Mouse (Mus musculus) heart, embryonic 11.5 days (tissue): ENCODE data around the gene Sycp2l. TPM values are rescaled to one million over a fixed set of nuclear protein-coding genes. Genes with fewer than 3 reads are reported as not detected.
A peak's percentile ranks its signal among the peaks of the same experiment; 100 is the strongest.

Experiments used
- ATAC-seq: fragments of 200-750 bp; cut with Nextera tagmentation; replicated peaks from 2 replicates; pipeline ENCODE4 v1.8.0; 2017; ENCODE audit warnings: moderate library complexity; ENCODE audit not compliant: insufficient number of reproducible peaks, low FRiP score, low TSS enrichment
- H3K27ac ChIP-seq: fragments of 300-500 bp; sonication (generic); 2 replicates; pipeline ENCODE4 v1.5.1; 2014; ENCODE audit warnings: mild to moderate bottlenecking, low read depth, low read length
- H3K27me3 ChIP-seq: fragments of 300-500 bp; sonication (generic); 2 replicates; pipeline ENCODE4 v1.6.1; 2014; ENCODE audit warnings: mild to moderate bottlenecking, low read length, mixed read lengths; ENCODE audit not compliant: control insufficient read depth, insufficient read depth
- H3K36me3 ChIP-seq: fragments of 300-500 bp; sonication (generic); 2 replicates; pipeline ENCODE4 v1.6.1; 2014; ENCODE audit warnings: mild to moderate bottlenecking, low read length, moderate library complexity, mixed read lengths; ENCODE audit not compliant: control insufficient read depth, insufficient read depth
- H3K4me1 ChIP-seq: fragments of 300-500 bp; sonication (generic); 2 replicates; pipeline ENCODE4 v1.6.1; 2014; ENCODE audit warnings: low read length; ENCODE audit not compliant: control insufficient read depth, insufficient read depth
- H3K4me2 ChIP-seq: fragments of 300-500 bp; sonication (generic); 2 replicates; pipeline ENCODE4 v1.6.1; 2014; ENCODE audit warnings: mild to moderate bottlenecking, moderate library complexity
- H3K4me3 ChIP-seq: fragments of 300-500 bp; sonication (generic); 2 replicates; pipeline ENCODE4 v1.5.1; 2014; ENCODE audit warnings: low read depth, low read length
- H3K9ac ChIP-seq: fragments of 300-500 bp; sonication (generic); 2 replicates; pipeline ENCODE4 v1.6.1; 2014; ENCODE audit warnings: mild to moderate bottlenecking, low read depth, low read length, moderate library complexity
- H3K9me3 ChIP-seq: fragments of 300-500 bp; sonication (generic); replicated peaks from 2 replicates; pipeline ENCODE4 v1.6.1; 2016; ENCODE audit warnings: low read length; ENCODE audit not compliant: control insufficient read depth
- WGBS: fragments of 180-500 bp; shearing (Covaris S2); extraction: QIAGEN DNeasy Blood & Tissue Kit; methylation state at CpG from one replicate; pipeline ENCODE4 v1.1.7; 2014; ENCODE audit not compliant: insufficient replicate concordance; 5-methylcytosine and 5-hydroxymethylcytosine counted together
- polyA plus RNA-seq: library from polyadenylated mRNA; unstranded; fragments of >200 nt; fragmentation: Nextera tagmentation; extraction: Ambion mirVana; gene quantifications from 2 replicates; pipeline ENCODE4 v1.2.1, GENCODE M21; 2014

The Sycp2l gene
- polyA plus RNA-seq = not detected in 2 replicates

DNA sequence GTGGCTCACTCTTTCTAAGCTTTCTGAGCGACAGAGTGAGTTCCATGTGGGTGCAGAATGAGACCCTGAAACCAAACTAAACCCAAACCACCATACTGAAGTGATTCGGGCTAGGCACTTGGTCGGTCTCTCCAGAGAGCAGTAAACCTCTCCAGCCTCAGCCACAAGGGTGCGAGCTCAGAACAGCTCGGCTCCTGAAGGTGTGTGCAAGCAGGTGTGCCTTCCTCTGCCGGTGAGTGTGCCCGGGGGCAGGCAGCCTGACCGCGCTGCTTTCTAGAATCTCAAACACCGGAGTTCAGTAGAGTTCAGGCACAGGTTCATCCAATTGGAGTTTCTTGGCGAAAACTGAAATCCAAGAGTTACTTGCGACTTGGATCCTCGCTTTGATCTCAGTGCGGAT lies at the start of gene Sycp2l:
Sycp2l (plus strand) TSS at position 368 of the 400 bp plus-strand sequence.
- ATAC-seq = no peak
- Histone ChIP-seq H3K4me3 (peak within 1 kb of the TSS; percentile 23; the same call in 1 of the 2 replicates), H3K4me2 (peak within 1 kb of the TSS; percentile 48)

GRCm38 (mm10) chr13:41067618-41068017 lies 46.5 kb upstream of the Sycp2l start:
- no peak overlapping the region for H3K4me3 ChIP-seq
- no peaks in the 10 kb centered on the region for H3K9me3 ChIP-seq
- H3K4me2 ChIP-seq = no peak overlapping the region
- H3K36me3 ChIP-seq = no peaks in the 10 kb centered on the region
- no peak overlapping the region for H3K27ac ChIP-seq
- H3K9ac ChIP-seq = no peak overlapping the region
- H3K27me3 ChIP-seq = no peaks in the 10 kb centered on the region
- no peak for ATAC-seq
- 90% methylated on average over 4 of the region's 4 CpGs for WGBS
- no peaks in the 10 kb centered on the region for H3K4me1 ChIP-seq

More for the DNA sequence above, at the start of gene Sycp2l:
- no peaks in the 10 kb centered on the region for H3K9me3 ChIP-seq
- no peaks in the 10 kb centered on the region for H3K4me1 ChIP-seq
- H3K27ac ChIP-seq = no peak within 1 kb of the TSS
- peaks cover 10% of the 10 kb centered on the region; the same call in 1 of the 2 replicates for H3K27me3 ChIP-seq
- no peak within 1 kb of the TSS for H3K9ac ChIP-seq
- no peaks in the 10 kb centered on the region for H3K36me3 ChIP-seq
- WGBS = 24% methylated on average over 14 of the region's 14 CpGs

DNA sequence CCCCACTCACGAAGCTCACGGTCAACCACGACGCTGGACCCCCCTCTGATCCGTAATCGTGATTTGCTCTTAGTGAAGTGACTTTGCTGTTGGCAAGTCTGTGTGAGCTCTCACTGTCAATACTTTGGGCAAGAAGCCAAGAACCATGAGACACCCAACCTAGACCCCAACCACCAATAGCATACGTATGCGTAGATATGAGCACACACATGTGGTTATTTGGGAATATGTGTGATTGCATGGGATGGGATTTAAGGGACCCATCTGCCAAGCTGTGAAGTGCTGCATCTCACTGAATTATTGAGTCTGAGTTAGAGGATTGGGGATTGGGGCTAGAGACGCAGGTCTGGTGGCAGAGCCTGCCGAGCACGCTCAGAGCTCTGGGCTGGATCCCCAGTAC lies 42.5 kb upstream of the Sycp2l start:
- no peaks in the 10 kb centered on the region for H3K4me1 ChIP-seq
- H3K27me3 ChIP-seq = no peaks in the 10 kb centered on the region
- no peak for ATAC-seq
- WGBS = 86% methylated on average over 11 of the region's 11 CpGs
- no peak overlapping the region for H3K27ac ChIP-seq
- no peak overlapping the region for H3K4me2 ChIP-seq
- H3K9me3 ChIP-seq = no peaks in the 10 kb centered on the region
- no peak overlapping the region for H3K9ac ChIP-seq
- H3K4me3 ChIP-seq = no peak overlapping the region
- H3K36me3 ChIP-seq = no peaks in the 10 kb centered on the region

GRCm38 (mm10) chr13:41073819-41074218 lies 40.3 kb upstream of the Sycp2l start:
- ATAC-seq = no peak
- WGBS = 82% methylated on average over 5 of the region's 5 CpGs

DNA sequence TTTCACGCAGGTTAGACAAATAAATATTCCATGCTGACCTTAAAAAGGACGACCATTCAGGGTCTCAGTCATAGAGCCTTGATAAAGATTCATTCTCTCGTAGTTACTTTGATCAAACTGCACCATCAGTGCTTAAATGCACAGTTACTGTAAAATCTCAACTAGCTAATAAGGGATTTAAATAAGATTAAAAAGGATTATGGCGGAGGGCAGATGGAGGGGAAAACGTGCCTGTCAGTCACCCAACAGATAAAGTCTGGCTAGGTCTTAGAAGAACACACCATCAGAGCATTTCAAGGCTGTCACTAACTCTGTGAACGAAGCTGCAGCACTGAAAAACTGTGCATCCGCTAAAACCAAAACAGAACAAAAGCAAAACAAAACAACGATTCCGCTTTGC lies 36.2 kb upstream of the Sycp2l start:
- peaks cover 11% of the 10 kb centered on the region for H3K27me3 ChIP-seq
- WGBS = 62% methylated on average over 9 of the region's 9 CpGs
- no peaks in the 10 kb centered on the region for H3K9me3 ChIP-seq
- H3K4me2 ChIP-seq = no peak overlapping the region
- ATAC-seq = no peak
- H3K4me1 ChIP-seq = peaks cover 3% of the 10 kb centered on the region; the same call in 1 of the 2 replicates
- H3K4me3 ChIP-seq = no peak overlapping the region
- H3K9ac ChIP-seq = no peak overlapping the region
- H3K36me3 ChIP-seq = no peaks in the 10 kb centered on the region
- H3K27ac ChIP-seq = no peak overlapping the region

More at GRCm38 (mm10) chr13:41073819-41074218, 40.3 kb upstream of the Sycp2l start:
- Histone ChIP-seq H3K4me3 (no peak overlapping the region), H3K9ac (no peak overlapping the region), H3K36me3 (no peaks in the 10 kb centered on the region), H3K9me3 (no peaks in the 10 kb centered on the region), H3K4me2 (no peak overlapping the region), H3K27ac (no peak overlapping the region), H3K27me3 (peaks cover 6% of the 10 kb centered on the region), H3K4me1 (no peaks in the 10 kb centered on the region; the same call in 1 of the 2 replicates)

DNA sequence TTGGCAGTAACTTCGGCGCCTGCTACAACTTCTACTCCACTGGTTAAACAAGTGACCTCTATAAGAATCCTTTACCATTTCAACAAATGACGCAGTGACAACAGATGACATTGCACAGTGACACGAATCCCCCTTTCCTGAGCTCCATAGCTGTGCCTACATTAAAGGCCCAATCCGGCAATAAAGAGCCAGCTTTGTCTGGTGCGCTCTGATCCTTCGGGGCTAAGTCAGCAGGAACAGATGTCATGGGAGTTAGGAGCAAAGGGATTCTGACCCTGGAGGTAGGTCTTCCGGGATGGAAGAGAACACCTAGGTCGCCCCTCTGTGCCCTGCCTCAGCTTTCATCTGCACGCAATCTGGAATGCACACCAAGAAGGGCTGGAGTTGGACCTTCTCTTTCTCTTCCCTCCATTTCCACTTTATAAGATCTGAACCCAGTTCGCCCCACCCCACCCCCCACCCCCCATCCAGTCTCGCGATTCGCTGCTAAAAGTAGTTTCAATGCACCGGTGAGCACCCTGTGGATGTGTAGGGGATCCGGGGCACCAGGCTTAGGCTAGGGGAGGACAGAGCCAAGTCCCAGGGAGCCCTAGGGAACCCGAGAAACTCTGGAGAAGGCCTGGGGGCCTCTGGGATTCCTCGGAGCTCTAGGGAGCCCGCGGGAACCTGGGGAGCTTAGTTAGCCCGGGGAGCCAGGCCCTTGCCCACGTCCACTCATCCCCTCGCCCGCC lies 35.3 kb upstream of the Sycp2l start:
- WGBS = 9% methylated on average over 24 of the region's 24 CpGs

DNA sequence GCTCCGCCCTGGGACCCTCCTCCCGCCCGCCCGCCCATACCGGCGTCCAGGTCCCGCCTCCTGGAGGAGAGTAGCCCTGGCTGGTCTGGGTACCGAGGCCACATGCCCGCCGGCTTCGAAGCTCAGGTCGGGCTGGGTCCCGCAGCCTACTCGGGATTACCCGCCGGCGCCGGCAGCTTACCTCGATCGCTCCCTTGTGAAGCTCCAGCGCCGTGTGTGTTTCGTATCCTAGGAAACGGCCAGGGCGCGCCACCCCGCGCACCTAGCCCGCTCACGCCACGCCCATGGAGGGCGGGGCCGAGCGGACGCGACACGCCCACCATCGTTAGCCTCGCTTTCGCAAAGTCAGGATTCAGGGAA lies 34.7 kb upstream of the Sycp2l start, which contains the start of gene Mak:
Mak (minus strand) TSS at position 286 of the 360 bp plus-strand sequence.
- under 1% methylated on average over 40 of the region's 40 CpGs for WGBS
- H3K4me3 ChIP-seq = peak within 1 kb of the TSS; percentile 41
- no peak within 1 kb of the TSS for H3K27ac ChIP-seq
- peak within 1 kb of the TSS; percentile 84 for H3K4me2 ChIP-seq
- peak within 1 kb of the TSS; percentile 11; the same call in 1 of the 2 replicates for H3K9ac ChIP-seq
- no peaks in the 10 kb centered on the region for H3K9me3 ChIP-seq
- ATAC-seq = peak; percentile 84
- no peaks in the 10 kb centered on the region for H3K36me3 ChIP-seq
- H3K27me3 ChIP-seq = peaks cover 11% of the 10 kb centered on the region
- peaks cover 3% of the 10 kb centered on the region; the same call in 1 of the 2 replicates for H3K4me1 ChIP-seq

More for the DNA sequence above, 35.3 kb upstream of the Sycp2l start:
- Histone ChIP-seq H3K9ac (peak overlapping the region; percentile 11; the same call in 1 of the 2 replicates), H3K4me2 (peak overlapping the region; percentile 84), H3K4me3 (peak overlapping the region; percentile 41), H3K27me3 (peaks cover 11% of the 10 kb centered on the region), H3K27ac (no peak overlapping the region), H3K4me1 (peaks cover 3% of the 10 kb centered on the region; the same call in 1 of the 2 replicates), H3K36me3 (no peaks in the 10 kb centered on the region), H3K9me3 (no peaks in the 10 kb centered on the region)
- peak; percentile 48; the same call in 1 of the 2 replicates for ATAC-seq

GRCm38 (mm10) chr13:41079859-41080258 lies 34.2 kb upstream of the Sycp2l start:
- no peaks in the 10 kb centered on the region for H3K36me3 ChIP-seq
- 56% methylated on average over 5 of the region's 5 CpGs for WGBS
- no peaks in the 10 kb centered on the region for H3K9me3 ChIP-seq
- peaks cover 11% of the 10 kb centered on the region for H3K27me3 ChIP-seq
- H3K27ac ChIP-seq = no peak overlapping the region
- H3K4me2 ChIP-seq = no peak overlapping the region
- peaks cover 3% of the 10 kb centered on the region; the same call in 1 of the 2 replicates for H3K4me1 ChIP-seq
- no peak overlapping the region for H3K9ac ChIP-seq
- H3K4me3 ChIP-seq = no peak overlapping the region
- no peak for ATAC-seq
